Mouse (Mus musculus): ENCODE results near the gene Tbx21.
A peak's percentile ranks its signal among the peaks of the same experiment; 100 is the strongest.

Gene Tbx21

DNA sequence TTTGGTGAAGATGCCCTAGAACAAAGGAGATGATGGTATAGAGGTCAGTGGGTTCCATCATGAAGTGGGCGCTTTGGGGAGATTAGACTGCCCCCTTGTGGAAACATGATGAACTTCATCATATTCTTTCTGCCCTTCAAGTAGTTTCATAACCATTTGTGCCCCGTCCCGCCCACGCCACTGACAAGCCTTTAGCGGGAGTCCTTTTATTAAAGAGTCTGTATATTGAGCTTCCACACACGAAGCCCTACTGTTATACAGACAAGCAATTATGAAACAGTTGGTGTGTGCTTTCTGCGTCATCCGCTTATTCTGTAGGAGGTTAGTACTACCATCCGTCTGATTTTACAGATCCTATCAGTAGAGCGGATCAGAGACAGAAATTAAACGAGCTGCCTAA is 32.2 kb downstream of the Tbx21 start:
- peak; percentile 45 to 55 for DNase-seq

- no peak for DNase-seq
These were observed 34.8 kb downstream of the Tbx21 start for GRCm38 (mm10) chr11:97080291-97080690.

GRCm38 (mm10) chr11:97078751-97079150 is 36.4 kb downstream of the Tbx21 start:
- DNase-seq = no peak

DNA sequence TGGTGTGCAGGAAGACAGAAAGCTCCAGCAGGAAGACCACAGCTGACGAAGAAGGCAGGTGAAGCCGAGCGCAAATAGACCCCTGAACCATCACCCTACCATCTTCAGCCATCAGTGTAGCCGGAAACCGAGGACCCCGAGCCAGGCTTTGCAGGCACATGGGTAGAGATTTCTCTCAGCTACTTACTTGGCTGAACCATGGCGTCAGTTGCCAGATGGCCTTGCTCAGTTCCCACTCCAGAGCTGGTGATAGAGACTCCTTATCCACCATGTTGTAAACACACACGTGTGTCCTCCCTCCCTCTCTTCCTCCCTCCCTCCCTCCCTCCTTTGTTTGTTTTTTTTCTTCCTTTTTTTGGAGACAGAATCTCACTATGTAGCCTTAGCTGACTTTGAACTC is 40.9 kb downstream of the Tbx21 start:
- no peak for DNase-seq

GRCm38 (mm10) chr11:97072533-97072932 is 42.6 kb downstream of the Tbx21 start:
- DNase-seq = peak; percentile 39 to 54

DNA sequence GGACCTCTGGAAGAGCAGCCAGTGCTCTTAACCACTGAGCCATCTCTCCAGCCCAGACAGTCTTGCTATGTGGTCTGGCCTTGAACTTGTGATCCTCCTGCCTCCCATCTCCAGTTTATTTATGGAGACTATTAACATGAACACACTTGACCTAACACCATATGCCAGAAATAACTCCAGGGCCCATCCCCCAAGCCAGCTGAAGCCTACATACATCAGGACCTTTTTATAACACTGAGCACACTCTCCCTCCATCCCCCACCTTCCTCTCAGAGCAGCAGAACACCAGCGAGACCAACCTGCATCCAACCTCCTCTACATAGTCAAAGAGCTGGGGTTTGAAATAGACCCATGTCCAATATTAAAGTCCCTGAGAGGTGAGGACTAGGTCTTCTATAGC is 44.0 kb downstream of the Tbx21 start:
- DNase-seq = no peak

DNA sequence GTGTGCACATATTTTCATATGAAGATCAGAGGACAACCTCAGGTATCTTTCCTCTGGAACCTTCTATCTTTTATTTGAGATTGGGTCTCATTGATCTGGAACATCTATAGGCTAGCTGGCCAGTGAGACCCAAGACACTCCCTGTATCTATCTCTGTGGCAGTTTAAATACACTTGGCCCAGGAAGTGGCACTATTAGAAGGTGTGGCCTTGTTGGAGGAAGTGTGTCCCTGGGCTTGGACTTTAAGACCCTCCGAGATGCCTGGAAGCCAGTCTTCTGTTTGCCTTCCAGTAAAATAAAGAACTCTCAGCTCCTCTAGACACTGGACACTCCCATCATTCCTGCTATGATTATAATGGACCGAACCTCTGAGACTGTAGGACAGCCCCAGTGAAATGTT is 45.4 kb downstream of the Tbx21 start:
- DNase-seq = no peak

- DNase-seq = no peak
These were observed 45.8 kb downstream of the Tbx21 start for GRCm38 (mm10) chr11:97069333-97069732.

- no peak for DNase-seq
These were observed 48.3 kb downstream of the Tbx21 start for GRCm38 (mm10) chr11:97066656-97067360.

- no peak for DNase-seq
These were observed 49.4 kb downstream of the Tbx21 start for GRCm38 (mm10) chr11:97065538-97066295.

DNA sequence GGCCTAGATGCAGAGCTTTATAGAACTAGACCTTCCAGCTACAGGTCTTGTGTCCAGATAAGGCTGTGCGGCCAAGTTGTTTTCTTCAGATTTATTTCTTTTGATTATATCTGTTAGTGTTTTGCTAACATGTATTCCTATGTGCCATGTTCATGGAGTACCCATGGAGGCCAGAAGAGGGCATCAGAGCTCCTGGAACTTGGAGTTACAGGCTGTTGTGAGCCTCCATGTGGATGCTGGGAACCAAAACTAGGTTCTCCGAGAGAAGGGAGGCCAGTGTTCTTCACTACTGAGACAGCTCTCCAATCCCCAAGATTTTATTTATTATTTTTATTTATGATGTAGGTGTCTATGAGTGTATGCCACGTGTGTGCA is 51.2 kb downstream of the Tbx21 start:
- no peak for DNase-seq

DNA sequence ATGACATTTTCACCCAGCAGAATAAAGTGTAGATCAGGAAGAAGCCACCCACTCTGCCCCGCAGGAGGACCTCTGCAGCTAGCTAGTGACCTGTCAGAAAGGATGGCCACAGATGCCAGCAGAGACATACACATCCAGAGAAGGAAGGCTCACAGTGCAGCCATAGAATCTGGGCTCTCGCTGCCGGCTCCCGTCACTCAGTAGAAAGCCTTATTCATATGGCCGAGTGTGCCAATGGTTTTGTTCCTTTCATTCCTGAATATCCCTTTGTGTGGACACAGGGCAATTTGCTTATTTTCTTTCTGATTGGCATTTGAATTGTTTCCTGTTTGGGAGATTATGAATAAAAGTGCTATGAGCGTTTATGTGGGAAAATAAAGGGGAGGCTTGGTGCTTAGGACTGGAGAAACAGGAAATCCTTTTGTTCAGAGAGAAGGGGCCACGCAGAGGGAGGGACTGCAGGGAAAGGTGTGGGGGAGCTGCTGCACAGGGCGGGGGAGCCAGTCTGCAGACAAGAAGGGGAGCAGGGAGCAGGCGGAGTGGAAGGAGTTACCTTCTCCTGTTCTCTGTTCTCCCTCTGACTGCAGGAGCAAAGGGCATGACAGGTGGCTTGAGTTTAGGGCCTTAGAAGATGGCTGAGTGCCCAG is 51.7 kb downstream of the Tbx21 start:
- no peak for DNase-seq

GRCm38 (mm10) chr11:97052219-97052646 is 62.9 kb downstream of the Tbx21 start:
- DNase-seq = no peak

DNA sequence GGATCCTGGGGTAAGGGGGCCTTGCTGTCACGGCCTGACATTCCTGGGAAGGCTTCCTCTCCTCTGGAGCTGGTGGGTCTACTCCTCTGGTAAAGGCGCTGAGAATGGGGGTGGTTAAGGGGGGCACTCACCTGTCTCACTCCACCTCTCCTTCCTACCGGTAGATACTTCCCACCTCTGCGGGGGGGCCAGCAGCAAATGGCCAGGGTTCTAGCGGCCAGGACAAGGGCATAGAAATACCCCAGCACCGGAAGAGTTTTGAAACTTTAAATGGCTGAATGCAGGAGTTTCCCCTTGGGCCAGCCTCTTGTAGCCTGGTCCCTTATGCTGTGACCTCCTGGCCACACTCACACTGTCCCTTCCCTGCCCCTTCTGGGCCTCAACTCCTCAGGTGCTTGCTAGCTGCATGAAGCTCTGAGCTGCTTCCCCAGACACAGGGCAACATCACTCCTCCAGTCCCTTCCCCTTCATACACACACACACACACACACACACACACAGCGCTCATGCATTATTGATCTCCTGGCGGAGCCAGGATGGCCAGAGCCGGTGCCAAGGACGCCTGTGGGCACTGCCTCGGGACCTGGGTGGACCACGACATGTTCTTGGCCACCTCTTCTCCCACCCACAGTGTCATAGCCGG is 64.1 kb downstream of the Tbx21 start:
- peak in 1 of 2 experiments; percentile 26 for DNase-seq

DNA sequence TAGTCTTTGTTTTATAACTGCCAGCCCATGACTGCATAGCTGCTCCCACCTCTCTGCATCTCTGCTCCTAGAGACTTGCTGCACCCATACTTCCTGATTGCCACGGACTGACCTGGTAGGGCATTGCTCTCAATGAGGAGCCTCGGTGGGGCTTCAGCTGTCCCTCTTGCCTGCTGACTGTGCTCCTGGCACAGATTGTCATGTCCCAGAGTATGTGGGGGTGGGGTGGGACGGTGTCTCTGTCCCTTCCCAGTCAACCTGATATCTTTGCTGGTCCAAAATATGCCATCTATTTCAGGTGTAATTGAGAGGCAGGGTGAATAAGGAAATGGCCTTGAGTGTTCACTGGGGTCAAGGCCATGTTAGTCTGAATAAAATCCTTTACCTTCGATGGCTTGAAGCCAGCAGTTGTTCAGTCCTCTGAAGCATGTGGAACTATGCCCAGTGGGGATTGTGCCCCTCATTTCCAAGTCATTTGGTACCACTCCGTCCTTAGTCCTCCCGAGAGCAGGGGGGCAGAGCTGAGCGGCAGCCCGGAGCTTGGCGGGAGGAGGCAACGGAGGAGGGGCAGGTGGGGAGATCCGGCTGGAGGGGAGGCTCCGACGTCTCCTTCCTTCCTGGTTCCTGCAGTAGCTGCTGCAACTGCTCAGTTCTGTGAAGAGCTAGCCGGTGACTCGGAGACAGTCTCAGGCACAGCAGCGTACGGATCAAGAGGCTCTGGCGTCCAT is 64.8 kb downstream of the Tbx21 start, which contains the start of gene Osbpl7:
Osbpl7 (plus strand) TSS at position 413 of the 728 bp plus-strand sequence.
- peak; percentile 66 to 71 for DNase-seq

DNA sequence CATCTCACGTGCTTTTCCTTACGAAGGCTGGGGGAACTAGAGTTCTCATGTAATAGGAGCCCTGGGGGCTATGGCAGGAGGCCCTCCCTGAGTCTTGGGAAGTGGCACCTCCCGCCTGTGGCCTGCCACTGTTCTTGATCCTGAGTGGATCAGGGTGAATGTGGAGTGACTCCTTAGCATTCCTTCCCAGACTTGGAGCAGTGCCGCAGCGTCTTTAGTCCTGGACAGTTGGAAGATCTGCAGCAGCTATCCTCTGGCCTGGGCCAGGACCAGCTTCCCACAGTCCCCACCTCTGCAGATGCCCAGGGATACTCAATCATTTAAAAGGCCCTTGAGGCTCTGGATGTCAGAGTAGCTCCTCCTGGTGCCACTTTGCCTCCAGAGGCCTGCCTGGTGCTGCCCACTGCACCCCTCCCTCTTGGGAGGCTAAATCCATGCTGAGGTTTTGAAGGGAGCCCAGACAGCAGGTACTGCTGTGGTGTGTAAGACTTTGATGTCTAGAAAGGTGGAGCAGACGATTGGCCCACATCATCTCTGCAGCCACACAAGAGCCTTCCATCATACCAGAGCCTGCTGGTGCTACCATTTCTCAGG is 65.5 kb downstream of the Tbx21 start:
- no peak for DNase-seq

DNA sequence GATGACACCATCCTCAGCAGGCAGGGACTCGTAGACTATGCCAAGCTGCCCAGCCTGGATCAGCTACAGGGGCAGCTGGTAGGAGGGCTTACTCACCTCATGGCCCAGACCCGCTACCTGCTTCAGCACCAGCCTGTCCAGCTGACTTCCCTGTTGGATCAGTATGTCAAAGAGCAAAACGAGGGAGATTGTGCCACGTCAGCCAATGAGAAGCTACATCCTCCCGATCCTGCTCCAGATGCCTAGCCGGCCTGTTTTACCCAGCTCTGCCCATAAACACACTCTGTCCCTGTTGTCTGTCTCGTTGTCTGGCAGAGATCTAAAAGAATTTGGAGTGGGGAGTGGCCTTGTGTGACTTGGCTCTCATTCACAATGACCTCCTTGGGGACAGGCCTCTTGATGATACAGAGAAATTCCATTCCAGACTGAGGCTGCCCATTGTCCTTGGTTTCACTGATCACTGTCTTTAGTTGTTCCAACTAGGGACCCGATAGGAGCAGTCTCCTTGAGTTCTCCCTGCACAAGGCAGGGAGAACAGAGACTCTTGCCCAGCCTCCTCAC is 67.0 kb downstream of the Tbx21 start:
- no peak for DNase-seq

All from cerebellum, postnatal 36 days (tissue).